Mouse (Mus musculus) embryonic facial prominence, embryonic 15.5 days (tissue): ENCODE data around the gene Pdcl3. TPM values are rescaled to one million over a fixed set of nuclear protein-coding genes. Genes with fewer than 3 reads are reported as not detected.

Experiments used
- ATAC-seq: fragments of 200-750 bp; cut with Nextera tagmentation; 2 replicates; pipeline ENCODE4 v1.8.0; 2017; ENCODE audit warnings: low read depth, moderate TSS enrichment; ENCODE audit not compliant: insufficient number of reproducible peaks, low FRiP score, low TSS enrichment
- H3K27ac ChIP-seq: fragments of 300-500 bp; sonication (generic); replicated peaks from 2 replicates; pipeline ENCODE4 v1.5.1; 2015; ENCODE audit warnings: mild to moderate bottlenecking, inconsistent platforms
- H3K27me3 ChIP-seq: fragments of 300-500 bp; sonication (generic); 2 replicates; pipeline ENCODE4 v1.6.1; 2015; ENCODE audit warnings: inconsistent platforms
- H3K36me3 ChIP-seq: fragments of 300-500 bp; sonication (generic); 2 replicates; pipeline ENCODE4 v1.6.1; 2015; ENCODE audit warnings: mild to moderate bottlenecking, inconsistent platforms
- H3K4me1 ChIP-seq: fragments of 300-500 bp; sonication (generic); 2 replicates; pipeline ENCODE4 v1.6.1; 2015; ENCODE audit warnings: inconsistent platforms
- H3K4me2 ChIP-seq: fragments of 300-500 bp; sonication (generic); replicated peaks from 2 replicates; pipeline ENCODE4 v1.6.1; 2015; ENCODE audit warnings: mild to moderate bottlenecking, inconsistent platforms
- H3K4me3 ChIP-seq: fragments of 300-500 bp; sonication (generic); replicated peaks from 2 replicates; pipeline ENCODE4 v1.5.1; 2015; ENCODE audit warnings: mild to moderate bottlenecking, inconsistent platforms
- H3K9ac ChIP-seq: fragments of 300-500 bp; sonication (generic); 2 replicates; pipeline ENCODE4 v1.6.1; 2015; ENCODE audit warnings: inconsistent platforms
- H3K9me3 ChIP-seq: fragments of 300-500 bp; sonication (generic); replicated peaks from 2 replicates; pipeline ENCODE4 v1.6.1; 2016; ENCODE audit warnings: inconsistent platforms
- WGBS: fragments of 180-500 bp; shearing (Covaris S2); methylation state at CpG from one replicate; pipeline ENCODE4 v1.1.7; 2015; 5-methylcytosine and 5-hydroxymethylcytosine counted together
- polyA plus RNA-seq: library from polyadenylated mRNA; unstranded; fragments of >200 nt; fragmentation: Nextera tagmentation; extraction: Ambion mirVana; gene quantifications from 2 replicates; pipeline ENCODE4 v1.2.1, GENCODE M21; 2015

Gene Pdcl3
- polyA plus RNA-seq, 1 experiment from 2014 or later: 156 TPM

DNA sequence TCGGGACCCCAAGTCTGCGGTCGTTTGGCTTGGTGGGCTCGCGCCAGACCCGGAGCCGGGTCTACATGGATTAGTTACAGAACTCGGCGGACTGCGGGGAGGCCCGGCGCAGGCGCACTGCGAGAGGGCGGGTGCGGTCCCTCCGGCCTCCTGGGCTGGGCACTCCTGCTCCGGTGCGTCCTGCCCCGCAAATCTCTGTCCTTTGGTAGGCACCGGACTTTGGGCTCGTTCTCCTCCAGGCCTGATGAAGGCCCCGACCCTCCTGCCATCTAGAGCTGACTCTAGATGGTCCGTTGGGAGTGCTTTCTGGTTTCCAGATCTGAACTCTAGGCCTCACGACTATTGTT is 2.4 kb downstream of the Pdcl3 start:
- ATAC-seq: peak; percentile 85
- peak overlapping the region; percentile 86 for H3K27ac ChIP-seq
- peaks cover 13% of the 10 kb centered on the region for H3K4me1 ChIP-seq
- WGBS: under 1% methylated on average over 25 of the region's 25 CpGs
- peak overlapping the region; percentile 73 for H3K4me3 ChIP-seq
- peak overlapping the region; percentile 70 for H3K4me2 ChIP-seq
- H3K9me3 ChIP-seq: no peaks in the 10 kb centered on the region
- peaks cover 13% of the 10 kb centered on the region for H3K36me3 ChIP-seq
- no peaks in the 10 kb centered on the region for H3K27me3 ChIP-seq
- peak overlapping the region; percentile 72 for H3K9ac ChIP-seq

GRCm38 (mm10) chr1:38988357-38988756 is 2.9 kb downstream of the Pdcl3 start:
- Histone ChIP-seq H3K9me3 (no peaks in the 10 kb centered on the region), H3K4me2 (peak overlapping the region; percentile 70), H3K9ac (peak overlapping the region; percentile 72), H3K27me3 (no peaks in the 10 kb centered on the region), H3K36me3 (peaks cover 18% of the 10 kb centered on the region), H3K4me3 (peak overlapping the region; percentile 73), H3K27ac (0 out of 2 replicates have a peak overlapping the region, but pooled peaks have one; percentile 86), H3K4me1 (peaks cover 13% of the 10 kb centered on the region)
- 17% methylated on average over 7 of the region's 7 CpGs for WGBS
- no peak for ATAC-seq

- H3K36me3 ChIP-seq: peaks cover 54% of the 10 kb centered on the region
- H3K4me3 ChIP-seq: no peak overlapping the region
- WGBS: 71% methylated on average over 3 of the region's 3 CpGs
- H3K27me3 ChIP-seq: no peaks in the 10 kb centered on the region
- no peak overlapping the region for H3K27ac ChIP-seq
- H3K4me1 ChIP-seq: peaks cover 8% of the 10 kb centered on the region
- no peaks in the 10 kb centered on the region for H3K9me3 ChIP-seq
- H3K9ac ChIP-seq: no peak overlapping the region
- no peak overlapping the region for H3K4me2 ChIP-seq
- ATAC-seq: no peak
Observed at GRCm38 (mm10) chr1:38992365-38992764, 7.0 kb downstream of the Pdcl3 start.

GRCm38 (mm10) chr1:39001106-39001505 is 15.7 kb downstream of the Pdcl3 start:
- Histone ChIP-seq H3K4me1 (no peaks in the 10 kb centered on the region), H3K9me3 (no peaks in the 10 kb centered on the region), H3K27ac (no peak overlapping the region), H3K4me2 (no peak overlapping the region), H3K9ac (no peak overlapping the region), H3K36me3 (peaks cover 18% of the 10 kb centered on the region), H3K27me3 (no peaks in the 10 kb centered on the region), H3K4me3 (no peak overlapping the region)
- no peak for ATAC-seq
- WGBS: 14% methylated on average over 5 of the region's 5 CpGs

DNA sequence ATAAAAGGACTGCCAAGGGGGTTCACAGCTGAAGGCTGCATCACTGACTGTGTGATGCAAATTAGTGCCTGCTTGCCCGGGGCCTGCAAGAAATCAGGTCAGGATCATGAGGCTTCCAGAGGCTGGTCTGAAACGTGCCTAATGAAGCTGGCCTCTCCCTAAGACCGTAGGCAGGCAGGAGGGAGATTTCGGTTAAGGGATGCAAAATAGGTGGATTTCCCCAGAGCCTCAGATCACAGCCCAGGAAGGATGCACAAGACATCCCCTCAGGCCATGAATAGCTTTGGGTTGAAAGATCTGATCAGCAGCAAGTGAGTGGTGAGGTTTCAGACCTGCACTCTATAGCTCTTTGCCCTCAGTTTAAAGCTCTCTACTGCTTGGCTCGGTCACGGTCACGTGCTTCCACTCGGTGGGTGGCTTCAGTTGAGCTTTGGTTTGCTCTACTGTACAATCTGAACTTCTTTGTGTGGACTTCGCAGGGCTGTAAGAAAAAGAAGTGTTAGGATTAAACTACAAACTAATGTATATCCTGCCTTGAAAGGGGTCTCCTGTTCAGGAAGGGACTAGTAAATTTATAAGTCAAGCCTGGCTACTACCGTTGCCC is 20.4 kb downstream of the Pdcl3 start:
- no peak overlapping the region for H3K4me3 ChIP-seq
- no peaks in the 10 kb centered on the region for H3K9me3 ChIP-seq
- H3K36me3 ChIP-seq: no peaks in the 10 kb centered on the region
- no peaks in the 10 kb centered on the region for H3K27me3 ChIP-seq
- H3K9ac ChIP-seq: no peak overlapping the region
- H3K4me2 ChIP-seq: no peak overlapping the region
- ATAC-seq: no peak
- H3K27ac ChIP-seq: no peak overlapping the region
- peaks cover 6% of the 10 kb centered on the region; the same call in 1 of the 2 replicates for H3K4me1 ChIP-seq
- WGBS: 43% methylated on average over 10 of the region's 10 CpGs

- Histone ChIP-seq H3K4me2 (no peak overlapping the region), H3K4me1 (peaks cover 6% of the 10 kb centered on the region; the same call in 1 of the 2 replicates)
- 0 out of 2 replicates have a peak, but pooled peaks have one; percentile 24 for ATAC-seq
Observed at GRCm38 (mm10) chr1:39006830-39007829, 21.7 kb downstream of the Pdcl3 start.

GRCm38 (mm10) chr1:39010583-39011021 is 25.2 kb downstream of the Pdcl3 start:
- H3K9ac ChIP-seq: no peak overlapping the region
- peaks cover 6% of the 10 kb centered on the region; the same call in 1 of the 2 replicates for H3K4me1 ChIP-seq
- no peaks in the 10 kb centered on the region for H3K36me3 ChIP-seq
- no peak overlapping the region for H3K4me3 ChIP-seq
- no peak overlapping the region; the same call in 1 of the 2 replicates for H3K4me2 ChIP-seq
- no peaks in the 10 kb centered on the region for H3K9me3 ChIP-seq
- WGBS: 22% methylated on average over 12 of the region's 12 CpGs
- no peaks in the 10 kb centered on the region for H3K27me3 ChIP-seq
- H3K27ac ChIP-seq: no peak overlapping the region
- peak; percentile 42 for ATAC-seq

More at GRCm38 (mm10) chr1:39006830-39007829, 21.7 kb downstream of the Pdcl3 start:
- H3K9ac ChIP-seq: no peak overlapping the region
- H3K4me3 ChIP-seq: no peak overlapping the region
- WGBS: 34% methylated on average over 11 of the region's 11 CpGs
- no peaks in the 10 kb centered on the region for H3K27me3 ChIP-seq
- no peak overlapping the region for H3K27ac ChIP-seq
- H3K9me3 ChIP-seq: no peaks in the 10 kb centered on the region
- H3K36me3 ChIP-seq: no peaks in the 10 kb centered on the region

DNA sequence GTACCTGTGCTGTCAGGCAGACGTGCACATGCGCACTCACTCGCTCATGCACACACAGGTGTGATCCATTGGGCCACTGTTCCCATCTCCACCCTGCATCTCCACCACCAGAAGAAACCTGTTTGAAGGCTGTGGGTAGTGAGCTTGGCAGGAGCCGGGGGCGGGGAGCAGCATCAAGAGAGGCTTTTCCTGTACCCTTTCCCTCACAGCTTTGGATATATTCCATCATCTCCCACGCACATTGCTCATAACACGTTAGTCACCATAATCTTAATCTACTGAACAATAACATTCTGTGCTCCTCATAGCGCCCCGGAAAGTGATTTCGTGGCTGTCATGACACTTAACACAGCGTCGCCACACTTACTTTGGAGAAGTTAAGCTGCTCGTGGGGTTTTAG is 27.2 kb downstream of the Pdcl3 start:
- Histone ChIP-seq H3K27me3 (no peaks in the 10 kb centered on the region), H3K36me3 (no peaks in the 10 kb centered on the region), H3K27ac (no peak overlapping the region), H3K9ac (no peak overlapping the region), H3K4me1 (no peaks in the 10 kb centered on the region; the same call in 1 of the 2 replicates), H3K4me3 (no peak overlapping the region), H3K4me2 (no peak overlapping the region), H3K9me3 (no peaks in the 10 kb centered on the region)
- 82% methylated on average over 13 of the region's 13 CpGs for WGBS
- no peak for ATAC-seq

GRCm38 (mm10) chr1:39013843-39014242 is 28.4 kb downstream of the Pdcl3 start:
- H3K36me3 ChIP-seq: no peaks in the 10 kb centered on the region
- no peaks in the 10 kb centered on the region for H3K4me1 ChIP-seq
- WGBS: 89% methylated on average over 6 of the region's 6 CpGs
- H3K4me3 ChIP-seq: no peak overlapping the region
- no peak for ATAC-seq
- no peak overlapping the region for H3K4me2 ChIP-seq
- H3K9ac ChIP-seq: no peak overlapping the region
- no peaks in the 10 kb centered on the region for H3K27me3 ChIP-seq
- no peak overlapping the region for H3K27ac ChIP-seq
- H3K9me3 ChIP-seq: no peaks in the 10 kb centered on the region

GRCm38 (mm10) chr1:39015529-39015928 is 30.1 kb downstream of the Pdcl3 start:
- no peak overlapping the region for H3K4me2 ChIP-seq
- H3K9ac ChIP-seq: no peak overlapping the region
- no peaks in the 10 kb centered on the region for H3K4me1 ChIP-seq
- no peak overlapping the region for H3K4me3 ChIP-seq
- 81% methylated on average over 10 of the region's 10 CpGs for WGBS
- no peak for ATAC-seq
- H3K27ac ChIP-seq: no peak overlapping the region
- no peaks in the 10 kb centered on the region for H3K36me3 ChIP-seq
- no peaks in the 10 kb centered on the region for H3K27me3 ChIP-seq
- H3K9me3 ChIP-seq: no peaks in the 10 kb centered on the region

DNA sequence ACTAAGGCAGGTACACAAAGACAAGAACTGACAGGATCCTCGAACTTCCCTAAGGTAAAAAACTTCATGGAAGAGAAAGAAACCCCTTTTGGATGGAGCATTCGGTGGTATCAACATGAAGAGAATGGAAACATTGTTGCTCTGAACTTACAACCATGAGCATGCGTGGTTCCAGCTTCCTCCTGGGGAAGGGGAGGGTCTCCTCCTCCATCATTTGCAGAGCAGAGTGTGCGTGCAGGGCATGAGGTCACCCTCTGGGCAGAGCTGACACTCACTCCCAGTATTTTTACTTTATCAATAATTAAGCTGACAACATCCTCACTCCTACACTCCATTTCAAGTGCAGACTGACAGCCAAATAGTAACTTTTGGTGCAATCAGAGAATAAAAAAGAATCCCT is 32.5 kb downstream of the Pdcl3 start:
- no peak for ATAC-seq
- WGBS: 68% methylated on average over 4 of the region's 4 CpGs
- Histone ChIP-seq H3K36me3 (no peaks in the 10 kb centered on the region), H3K9ac (no peak overlapping the region), H3K4me3 (no peak overlapping the region), H3K9me3 (no peaks in the 10 kb centered on the region), H3K4me1 (no peaks in the 10 kb centered on the region), H3K27ac (no peak overlapping the region), H3K4me2 (no peak overlapping the region), H3K27me3 (no peaks in the 10 kb centered on the region)
